Mouse (Mus musculus) cortical plate, adult 2 months (tissue): ENCODE data around the gene Cadps2.

ENCODE experiments used
- CTCF ChIP-seq: fragments of 200-500 bp; IDR thresholded peaks from 2 replicates; pipeline ENCODE4 v1.5.1; 2011; ENCODE audit warnings: mild to moderate bottlenecking, control low read depth, low read length; ENCODE audit not compliant: insufficient read depth; ENCODE audit errors: extremely low read depth
- POLR2A ChIP-seq: fragments of 200-500 bp; IDR thresholded peaks from 2 replicates; pipeline ENCODE4 v1.6.1; 2011; ENCODE audit warnings: mild to moderate bottlenecking, low read length, control low read depth; ENCODE audit not compliant: insufficient read depth; ENCODE audit errors: extremely low read depth

GRCm38 (mm10) chr6:23249616-23250287 lies 589.5 kb downstream of the Cadps2 start:
- TF ChIP-seq CTCF: no peak
- TF ChIP-seq POLR2A: no peak
